Mouse (Mus musculus) embryo, embryonic 11 days (tissue): Measurements from ENCODE around the gene Prss28.

Source experiments
- DNase-seq: peaks from one replicate; pipeline ENCODE4 v3.0.0-alpha.2; 2015

Gene Prss28

GRCm38 (mm10) chr17:25308346-25308745 is at the start of gene Prss28:
Gene Prss28, plus strand, starts transcription at chr17:25308646.
- no peak for DNase-seq

GRCm38 (mm10) chr17:25264453-25264852 is 44.0 kb upstream of the Prss28 start:
- no peak for DNase-seq

GRCm38 (mm10) chr17:25270795-25271335 is 37.6 kb upstream of the Prss28 start:
- DNase-seq: no peak

- DNase-seq: peak; percentile 43
Observed at GRCm38 (mm10) chr17:25272326-25272725, 36.1 kb upstream of the Prss28 start.

- DNase-seq: peak; percentile 95
Observed at GRCm38 (mm10) chr17:25272951-25273705, 35.3 kb upstream of the Prss28 start.

GRCm38 (mm10) chr17:25273706-25274501 is 34.5 kb upstream of the Prss28 start:
- peak; percentile 96 for DNase-seq

GRCm38 (mm10) chr17:25274571-25275346 is 33.7 kb upstream of the Prss28 start, which contains the start of gene Ube2i:
Gene Ube2i, minus strand, starts transcription at chr17:25274622.
- no peak for DNase-seq

GRCm38 (mm10) chr17:25275833-25276232 is 32.6 kb upstream of the Prss28 start:
- DNase-seq: no peak

GRCm38 (mm10) chr17:25282133-25282532 is 26.3 kb upstream of the Prss28 start:
- no peak for DNase-seq

- peak; percentile 73 for DNase-seq
Observed at GRCm38 (mm10) chr17:25285033-25285432, 23.4 kb upstream of the Prss28 start.

- peak; percentile 67 for DNase-seq
Observed at GRCm38 (mm10) chr17:25288842-25289241, 19.6 kb upstream of the Prss28 start.

GRCm38 (mm10) chr17:25290411-25290810 is 18.0 kb upstream of the Prss28 start:
- DNase-seq: no peak

- no peak for DNase-seq
Observed at GRCm38 (mm10) chr17:25293495-25293894, 15.0 kb upstream of the Prss28 start.

GRCm38 (mm10) chr17:25294111-25294510 is 14.3 kb upstream of the Prss28 start:
- DNase-seq: no peak

GRCm38 (mm10) chr17:25298094-25298493 is 10.4 kb upstream of the Prss28 start, which contains the start of gene Prss34:
Gene Prss34, plus strand, starts transcription at chr17:25298394.
- no peak for DNase-seq

GRCm38 (mm10) chr17:25318354-25318753 is 9.9 kb downstream of the Prss28 start, which contains the start of gene Prss29:
Gene Prss29, plus strand, starts transcription at chr17:25318654.
- DNase-seq: no peak

GRCm38 (mm10) chr17:25320819-25321218 is 12.4 kb downstream of the Prss28 start:
- no peak for DNase-seq

GRCm38 (mm10) chr17:25322930-25323329 is 14.5 kb downstream of the Prss28 start:
- no peak for DNase-seq

GRCm38 (mm10) chr17:25332321-25332720 is 23.9 kb downstream of the Prss28 start:
- no peak for DNase-seq

- peak; percentile 85 for DNase-seq
Observed at GRCm38 (mm10) chr17:25333943-25334342, 25.5 kb downstream of the Prss28 start.

GRCm38 (mm10) chr17:25338218-25338617 is 29.8 kb downstream of the Prss28 start:
- no peak for DNase-seq

- DNase-seq: no peak
Observed at GRCm38 (mm10) chr17:25340003-25340402, 31.6 kb downstream of the Prss28 start.

GRCm38 (mm10) chr17:25341490-25341889 is 33.0 kb downstream of the Prss28 start:
- DNase-seq: no peak
